Mouse (Mus musculus) olfactory bulb, adult 2 months (tissue): Measurements from ENCODE around the gene Slc25a29.

Source experiments
- CTCF ChIP-seq: fragments of 200-500 bp; IDR thresholded peaks from 2 replicates; pipeline ENCODE4 v1.5.1; 2012; ENCODE audit warnings: low read depth, mild to moderate bottlenecking, low read length, moderate library complexity; ENCODE audit not compliant: insufficient read depth
- POLR2A ChIP-seq: fragments of 200-500 bp; IDR thresholded peaks from 2 replicates; pipeline ENCODE4 v1.6.1; 2012; ENCODE audit warnings: mild to moderate bottlenecking, low read depth, low read length, moderate library complexity; ENCODE audit not compliant: insufficient read depth

GRCm38 (mm10) chr12:108794979-108795537 is 40.6 kb downstream of the Slc25a29 start:
- TF ChIP-seq CTCF (no peak), POLR2A (no peak)
